Mouse (Mus musculus): ENCODE results near the gene Klra6. TPM values are rescaled to one million over a fixed set of nuclear protein-coding genes. Genes with fewer than 3 reads are reported as not detected.

The Klra6 gene
- not detected for polyA plus RNA-seq (2014; fragmentation: Illumina TruSeq; extraction: RNeasy Lipid Tissue Mini Kit (QIAGEN cat#74804); ENCODE audit: low read depth, low replicate concordance)

DNA sequence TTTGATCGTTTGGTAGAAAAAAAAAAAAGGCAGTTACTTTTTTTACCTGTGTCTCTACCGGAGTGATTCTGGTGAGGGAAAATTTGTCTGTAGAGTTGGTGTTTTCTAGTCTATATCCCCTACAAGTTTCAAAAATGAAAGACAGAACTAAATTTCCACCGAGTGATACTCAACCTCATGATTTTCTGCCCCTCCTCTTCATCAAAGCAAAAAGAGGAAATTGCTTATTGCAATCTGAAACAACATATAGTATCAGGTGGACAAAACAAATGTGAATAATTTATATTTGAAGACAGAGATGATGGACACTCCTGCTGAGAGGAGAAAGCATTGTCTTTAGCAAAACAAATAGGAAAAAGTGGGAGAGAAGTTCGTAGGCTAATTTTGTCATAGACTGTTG lies at the start of gene Klra6:
Klra6 (minus strand) TSS at position 101 of the 400 bp plus-strand sequence.

DNA sequence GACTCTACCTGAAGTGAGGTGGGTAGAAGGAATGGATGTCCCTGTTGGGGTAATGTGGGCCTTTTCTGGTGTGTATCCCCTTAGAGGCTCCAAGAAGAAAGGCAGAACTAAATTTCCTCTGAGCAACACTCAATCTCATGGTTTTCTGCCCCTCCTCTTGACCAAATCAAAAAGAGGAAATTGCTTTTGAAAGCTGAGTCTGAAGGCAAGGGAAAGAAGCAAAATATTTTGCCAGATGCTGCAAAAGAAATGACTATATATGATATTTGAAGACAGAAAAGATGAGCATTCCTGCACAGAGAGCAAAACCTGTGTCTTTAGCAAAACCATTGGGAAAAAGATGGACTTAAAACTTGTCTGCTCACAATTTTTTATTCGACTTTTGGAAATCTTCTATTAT lies 40.4 kb upstream of the Klra6 start, which contains the start of gene Klra4:
Klra4 (minus strand) TSS at position 101 of the 400 bp plus-strand sequence.

Other genes with a start within 250 kb of the Klra6 start
- gene Gm156, start 242.7 kb downstream of the Klra6 start, polyA plus RNA-seq (2014; fragmentation: Illumina TruSeq; extraction: RNeasy Lipid Tissue Mini Kit (QIAGEN cat#74804); ENCODE audit: low read depth, low replicate concordance), result not detected
- gene Gm17631, start 164.3 kb downstream of the Klra6 start, polyA plus RNA-seq (2014; fragmentation: Illumina TruSeq; extraction: RNeasy Lipid Tissue Mini Kit (QIAGEN cat#74804); ENCODE audit: low read depth, low replicate concordance), result not detected
- gene Klra17, start 150.3 kb downstream of the Klra6 start, polyA plus RNA-seq (2014; fragmentation: Illumina TruSeq; extraction: RNeasy Lipid Tissue Mini Kit (QIAGEN cat#74804); ENCODE audit: low read depth, low replicate concordance), result not detected
- gene Klra5, start 109.3 kb downstream of the Klra6 start, polyA plus RNA-seq (2014; fragmentation: Illumina TruSeq; extraction: RNeasy Lipid Tissue Mini Kit (QIAGEN cat#74804); ENCODE audit: low read depth, low replicate concordance), result not detected
- not detected for gene Klra4, start 40.3 kb upstream of the Klra6 start, polyA plus RNA-seq (2014; fragmentation: Illumina TruSeq; extraction: RNeasy Lipid Tissue Mini Kit (QIAGEN cat#74804); ENCODE audit: low read depth, low replicate concordance)
- not detected for gene Klra8, start 102.9 kb upstream of the Klra6 start, polyA plus RNA-seq (2014; fragmentation: Illumina TruSeq; extraction: RNeasy Lipid Tissue Mini Kit (QIAGEN cat#74804); ENCODE audit: low read depth, low replicate concordance)
- not detected for gene Klra9, start 166.2 kb upstream of the Klra6 start, polyA plus RNA-seq (2014; fragmentation: Illumina TruSeq; extraction: RNeasy Lipid Tissue Mini Kit (QIAGEN cat#74804); ENCODE audit: low read depth, low replicate concordance)
- not detected for gene Klra7, start 206.4 kb upstream of the Klra6 start, polyA plus RNA-seq (2014; fragmentation: Illumina TruSeq; extraction: RNeasy Lipid Tissue Mini Kit (QIAGEN cat#74804); ENCODE audit: low read depth, low replicate concordance)

All from liver, adult 10 weeks (tissue).